Mouse (Mus musculus) telencephalon, adult 2 months (tissue): Measurements from ENCODE around the gene Agap2.
A peak's percentile ranks its signal among the peaks of the same experiment; 100 is the strongest.
"Not testable (repeated sequence)": the region's sequence is repeated elsewhere in the genome, so short reads cannot be mapped to it uniquely, and the experiment has no call there.

ENCODE experiments used
- DNase-seq: peaks from one replicate; pipeline ENCODE4 v3.0.0-alpha.2; 2011; ENCODE audit warnings: low read depth, low spot score

The Agap2 gene

GRCm38 (mm10) chr10:127101151-127101550 is 26.1 kb downstream of the Agap2 start:
- DNase-seq, result no peak

GRCm38 (mm10) chr10:127103631-127104030 is 28.5 kb downstream of the Agap2 start:
- no peak for DNase-seq

- DNase-seq, result no peak
Measured at GRCm38 (mm10) chr10:127107563-127108261, 32.6 kb downstream of the Agap2 start.

GRCm38 (mm10) chr10:127108262-127108583 is 33.1 kb downstream of the Agap2 start:
- no peak for DNase-seq

GRCm38 (mm10) chr10:127111001-127111887 is 36.2 kb downstream of the Agap2 start:
- no peak for DNase-seq

- DNase-seq, result no peak
Measured at GRCm38 (mm10) chr10:127114408-127114807, 39.3 kb downstream of the Agap2 start.

- no peak for DNase-seq
Measured at GRCm38 (mm10) chr10:127115068-127115467, 40.0 kb downstream of the Agap2 start.

- DNase-seq, result no peak
Measured at GRCm38 (mm10) chr10:127118470-127118869, 43.4 kb downstream of the Agap2 start.

GRCm38 (mm10) chr10:127119229-127119628 is 44.1 kb downstream of the Agap2 start:
- DNase-seq, result no peak

- DNase-seq, result no peak
Measured at GRCm38 (mm10) chr10:127120301-127121065, 45.4 kb downstream of the Agap2 start.

- peak; percentile 98 for DNase-seq
Measured at GRCm38 (mm10) chr10:127121066-127121477, 46.0 kb downstream of the Agap2 start, which contains the start of gene Os9. TSS of gene Os9 (minus strand) at chr10:127121131.

- DNase-seq, result no peak
Measured at GRCm38 (mm10) chr10:127122018-127122417, 46.9 kb downstream of the Agap2 start.

- peak; percentile 58 for DNase-seq
Measured at GRCm38 (mm10) chr10:127122784-127123435, 47.8 kb downstream of the Agap2 start.

- DNase-seq, result peak; percentile 71
Measured at GRCm38 (mm10) chr10:127123436-127123805, 48.3 kb downstream of the Agap2 start.

GRCm38 (mm10) chr10:127125210-127126001 is 50.3 kb downstream of the Agap2 start:
- DNase-seq, result no peak

- DNase-seq, result no peak
Measured at GRCm38 (mm10) chr10:127126579-127126978, 51.5 kb downstream of the Agap2 start.

GRCm38 (mm10) chr10:127127711-127128279 is 52.7 kb downstream of the Agap2 start:
- no peak for DNase-seq

GRCm38 (mm10) chr10:127129431-127129830 is 54.3 kb downstream of the Agap2 start:
- DNase-seq, result no peak

GRCm38 (mm10) chr10:127132469-127132868 is 57.4 kb downstream of the Agap2 start:
- DNase-seq, result no peak

- DNase-seq, result not testable (repeated sequence)
Measured at GRCm38 (mm10) chr10:127134394-127135035, 59.4 kb downstream of the Agap2 start.
